Mouse (Mus musculus) hematopoietic multipotent progenitor cell, adult 10-12 weeks (in vitro differentiated cells): ENCODE data around the gene Olfr288. TPM values are rescaled to one million over a fixed set of nuclear protein-coding genes. Genes with fewer than 3 reads are reported as not detected.

Experiments used
- polyA plus RNA-seq: library from polyadenylated mRNA; stranded (reverse); fragments of >175 nt; gene quantifications from 2 replicates; pipeline ENCODE4 v1.2.3, GENCODE M21; 2012; ENCODE audit warnings: low replicate concordance

Gene Olfr288
- not detected in 2 replicates for polyA plus RNA-seq

DNA sequence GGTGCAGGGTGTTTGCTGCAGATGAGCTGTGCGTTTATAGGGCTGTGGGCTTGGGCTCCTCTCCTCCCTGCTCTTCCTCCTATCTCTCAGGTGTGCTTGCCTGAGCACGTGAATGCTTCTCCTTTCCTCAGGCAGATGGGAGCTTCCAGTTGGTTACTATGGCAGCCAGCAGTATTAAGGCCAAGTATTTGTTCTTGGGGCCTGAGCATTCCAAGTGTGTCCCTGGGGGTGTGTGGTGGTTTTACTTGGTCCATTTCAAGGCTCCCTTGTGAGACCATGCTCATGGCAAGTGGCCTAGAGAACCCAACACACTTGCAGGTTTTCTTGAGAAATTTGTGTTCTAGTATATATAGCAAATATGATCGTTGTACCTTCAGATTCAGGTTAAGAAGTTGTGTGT, at the start of gene Olfr288:
TSS of gene Olfr288 (minus strand) at position 101 of the 400 bp plus-strand sequence.

DNA sequence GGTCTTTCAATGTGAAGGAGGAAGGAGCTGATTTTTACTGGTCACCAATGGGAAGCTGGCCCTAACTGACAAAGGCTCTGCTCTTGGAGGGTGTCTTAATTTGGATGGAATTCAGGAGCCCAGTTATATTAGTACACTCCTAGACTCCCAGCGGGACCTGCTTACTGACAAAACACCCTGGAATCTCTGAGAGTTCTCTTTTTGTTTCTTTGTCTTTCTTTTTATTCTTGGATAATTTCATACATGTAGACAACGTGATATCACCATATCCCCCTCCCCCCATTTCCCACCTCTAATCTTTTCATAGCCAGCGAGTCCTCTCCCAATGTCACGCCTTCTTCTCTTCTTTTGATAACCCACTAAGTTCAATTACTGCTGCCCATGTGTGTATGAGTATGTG, 39.0 kb upstream of the Olfr288 start, which contains the start of gene Olfr286:
TSS of gene Olfr286 (minus strand) at position 101 of the 400 bp plus-strand sequence.

GRCm38 (mm10) chr15:98220877-98221276, 25.5 kb upstream of the Olfr288 start, which contains the start of the genes Gm44579 and Olfr287:
Gene Gm44579 (minus strand): TSS chr15:98220977.
Gene Olfr287 (minus strand): TSS chr15:98221056.

GRCm38 (mm10) chr15:98166963-98167644, 28.2 kb downstream of the Olfr288 start, which contains the start of gene Ccdc184:
Gene Ccdc184 (plus strand): TSS chr15:98167158.

DNA sequence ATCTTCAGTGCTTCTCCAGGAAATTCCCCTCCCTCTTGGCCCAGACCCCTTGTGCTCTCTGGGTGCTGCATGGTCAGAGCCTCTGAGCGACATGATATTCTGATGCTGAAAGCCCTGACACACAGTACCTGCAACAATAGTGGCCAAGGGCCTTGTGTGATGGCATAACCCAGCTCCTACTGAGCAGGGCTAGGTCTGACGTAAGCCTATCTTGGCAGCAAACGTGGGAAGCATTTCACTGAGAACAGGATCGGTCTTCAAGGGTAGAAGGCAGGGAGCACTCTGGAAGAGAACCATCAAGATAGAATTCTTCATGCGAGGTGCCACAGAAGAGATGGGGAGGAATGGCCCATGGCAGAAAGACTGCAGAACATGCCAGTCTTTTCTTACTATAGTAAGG, 29.8 kb downstream of the Olfr288 start, which contains the start of gene Asb8:
TSS of gene Asb8 (minus strand) at position 101 of the 400 bp plus-strand sequence.

Other genes with a start within 250 kb of the Olfr288 start
- 10.3 and 20.9 TPM in 2 replicates for gene Tmem106c, start 231.3 kb downstream of the Olfr288 start, polyA plus RNA-seq
- gene Col2a1, start 190.8 kb downstream of the Olfr288 start, polyA plus RNA-seq, result 0.08 and 0.13 TPM in 2 replicates
- gene Pfkm, start 103.0 kb downstream of the Olfr288 start, polyA plus RNA-seq, result 0.92 and 4.1 TPM in 2 replicates
- gene Senp1, start 101.8 kb downstream of the Olfr288 start, polyA plus RNA-seq, result 13.0 and 14.5 TPM in 2 replicates
- 3.5 and 5.5 TPM in 2 replicates for gene Asb8, start 29.9 kb downstream of the Olfr288 start, polyA plus RNA-seq
- gene Ccdc184, start 28.4 kb downstream of the Olfr288 start, polyA plus RNA-seq, result 0.30 and 0.68 TPM in 2 replicates
- not detected in 2 replicates for gene Gm44579, start 25.4 kb upstream of the Olfr288 start, polyA plus RNA-seq
- not detected in 2 replicates for gene Olfr287, start 25.5 kb upstream of the Olfr288 start, polyA plus RNA-seq
- not detected in 2 replicates for gene Olfr286, start 38.9 kb upstream of the Olfr288 start, polyA plus RNA-seq
- gene H1fnt, start 61.8 kb upstream of the Olfr288 start, polyA plus RNA-seq, result not detected in 2 replicates
- not detected in 2 replicates for gene Zfp641, start 100.6 kb upstream of the Olfr288 start, polyA plus RNA-seq
- gene Olfr285, start 121.8 kb upstream of the Olfr288 start, polyA plus RNA-seq, result not detected in 2 replicates
- not detected in 2 replicates for gene Olfr284, start 145.4 kb upstream of the Olfr288 start, polyA plus RNA-seq
- gene Olfr283, start 185.4 kb upstream of the Olfr288 start, polyA plus RNA-seq, result not detected in 2 replicates
- gene Olfr282, start 235.7 kb upstream of the Olfr288 start, polyA plus RNA-seq, result not detected in 2 replicates